Comparison of ENCODE assay signal across 9 mouse cellular contexts in genomic region chr1:165662426-165663192, GRCm38 (mm10). TPM values are rescaled to one million over a fixed set of nuclear protein-coding genes. Genes with fewer than 3 reads are reported as not detected.
DNase-seq lines count a peak whose midpoint lies in the region; ATAC-seq and TF ChIP-seq lines count a peak whose summit lies in the region.
"Had no signal": no experiment of that assay in that cellular context is flagged by ENCODE, and none has a peak within 500 bp of the region (broad histone marks: within the 10 kb centered on the region; RNA-seq: fewer than 3 reads in every experiment).

No protein-coding gene starts in this region.

- H3K27me3 ChIP-seq in hindbrain, embryonic 10.5 days (ENCODE audit: insufficient read depth, poor library complexity, severe bottlenecking): no peaks in the 10 kb centered on the region
- H3K27me3 ChIP-seq in hindbrain, embryonic 12.5 days: no peaks in the 10 kb centered on the region
- H3K27me3 ChIP-seq in forebrain, embryonic 15.5 days: no peaks in the 10 kb centered on the region
- H3K27me3 ChIP-seq in limb, embryonic 12.5 days: no peaks in the 10 kb centered on the region
- H3K27me3 ChIP-seq in liver, postnatal 0 days (ENCODE audit: insufficient read depth, low read length): no peaks in the 10 kb centered on the region

- DNase-seq in hindbrain, embryonic 10.5 days (ENCODE audit: low spot score): no peak
- DNase-seq in liver, postnatal 0 days: no peak
- no peak for DNase-seq in natural killer cell, adult 2 months (ENCODE audit: low spot score in 2 of 2)
- DNase-seq in lung, postnatal 10 days: no peak

- no peak for TF ChIP-seq POLR2A in bone marrow, adult 2 months (IDR thresholded peaks at IDR 0.05; ENCODE audit: borderline replicate concordance, control insufficient read depth, low read depth, low read length)

- H3K4me2 ChIP-seq in hindbrain, embryonic 12.5 days (replicated peaks): no peak overlapping the region
- H3K4me2 ChIP-seq in forebrain, embryonic 15.5 days (replicated peaks): no peak overlapping the region
- no peak overlapping the region for H3K4me2 ChIP-seq in limb, embryonic 12.5 days
- H3K4me2 ChIP-seq in liver, postnatal 0 days (ENCODE audit: low read depth, low read length): no peak overlapping the region

- H3K9ac ChIP-seq in hindbrain, embryonic 12.5 days: no peak overlapping the region
- H3K9ac ChIP-seq in forebrain, embryonic 15.5 days (replicated peaks): no peak overlapping the region
- peak overlapping the region; percentile 31; the same call in 1 of the 2 replicates for H3K9ac ChIP-seq in limb, embryonic 12.5 days (replicated peaks)
- no peak overlapping the region for H3K9ac ChIP-seq in liver, postnatal 0 days (replicated peaks)

- no peak for TF ChIP-seq CTCF in bone marrow, adult 2 months (IDR thresholded peaks at IDR 0.05; ENCODE audit: control insufficient read depth, insufficient read depth, low read length)
- TF ChIP-seq CTCF in liver, postnatal 0 days (IDR thresholded peaks at IDR 0.05; ENCODE audit: low read depth): no peak

- no peak overlapping the region for H3K4me3 ChIP-seq in hindbrain, embryonic 10.5 days
- no peak overlapping the region for H3K4me3 ChIP-seq in hindbrain, embryonic 12.5 days
- no peak overlapping the region for H3K4me3 ChIP-seq in bone marrow, adult 2 months (replicated peaks; ENCODE audit: control insufficient read depth, low read depth, low read length)
- no peak overlapping the region for H3K4me3 ChIP-seq in forebrain, embryonic 15.5 days
- no peak overlapping the region for H3K4me3 ChIP-seq in limb, embryonic 12.5 days (replicated peaks)
- no peak overlapping the region for H3K4me3 ChIP-seq in liver, postnatal 0 days (ENCODE audit: low read depth, low read length)

- TF ChIP-seq EP300 in liver, postnatal 0 days (IDR thresholded peaks at IDR 0.05; ENCODE audit: low read depth): no peak

- WGBS in hindbrain, embryonic 10.5 days: 52% methylated on average over 15 of the region's 15 CpGs
- 37% methylated on average over 15 of the region's 15 CpGs for WGBS in hindbrain, embryonic 12.5 days
- 71% methylated on average over 15 of the region's 15 CpGs for WGBS in bone marrow, adult 2 months
- 35% methylated on average over 15 of the region's 15 CpGs for WGBS in forebrain, embryonic 15.5 days
- 59% methylated on average over 15 of the region's 15 CpGs for WGBS in limb, embryonic 12.5 days
- WGBS in liver, postnatal 0 days (ENCODE audit: insufficient replicate concordance): 64% methylated on average over 15 of the region's 15 CpGs

- H3K36me3 ChIP-seq in hindbrain, embryonic 10.5 days: no peaks in the 10 kb centered on the region
- no peaks in the 10 kb centered on the region for H3K36me3 ChIP-seq in hindbrain, embryonic 12.5 days
- no peaks in the 10 kb centered on the region for H3K36me3 ChIP-seq in forebrain, embryonic 15.5 days
- H3K36me3 ChIP-seq in limb, embryonic 12.5 days: 0 out of 2 replicates have a peak, but pooled peaks cover 3% of the 10 kb centered on the region
- H3K36me3 ChIP-seq in liver, postnatal 0 days (replicated peaks; ENCODE audit: insufficient read depth, low read length): peaks cover 17% of the 10 kb centered on the region

- H3K27ac ChIP-seq in hindbrain, embryonic 10.5 days: peak overlapping the region; percentile 78
- H3K27ac ChIP-seq in hindbrain, embryonic 12.5 days: no peak overlapping the region
- peak overlapping the region; percentile 64; the same call in 1 of the 2 replicates for H3K27ac ChIP-seq in bone marrow, adult 2 months (ENCODE audit: control insufficient read depth, insufficient read depth, low read depth, low read length, poor library complexity)
- H3K27ac ChIP-seq in forebrain, embryonic 15.5 days (replicated peaks): peak overlapping the region; percentile 36; the same call in 1 of the 2 replicates
- H3K27ac ChIP-seq in limb, embryonic 12.5 days: 0 out of 2 replicates have a peak overlapping the region, but pooled peaks have one; percentile 45
- H3K27ac ChIP-seq in liver, postnatal 0 days (ENCODE audit: low read depth): no peak overlapping the region

- H3K4me1 ChIP-seq in hindbrain, embryonic 10.5 days (replicated peaks): peaks cover 26% of the 10 kb centered on the region
- peaks cover 8% of the 10 kb centered on the region for H3K4me1 ChIP-seq in hindbrain, embryonic 12.5 days
- peaks cover 3% of the 10 kb centered on the region; the same call in 1 of the 2 replicates for H3K4me1 ChIP-seq in bone marrow, adult 2 months (ENCODE audit: control insufficient read depth, insufficient read depth, low read length)
- H3K4me1 ChIP-seq in forebrain, embryonic 15.5 days: peaks cover 6% of the 10 kb centered on the region; the same call in 1 of the 2 replicates
- peaks cover 15% of the 10 kb centered on the region for H3K4me1 ChIP-seq in limb, embryonic 12.5 days (replicated peaks)
- 0 out of 2 replicates have a peak, but pooled peaks cover 5% of the 10 kb centered on the region for H3K4me1 ChIP-seq in liver, postnatal 0 days (ENCODE audit: insufficient read depth)

- ATAC-seq in hindbrain, embryonic 12.5 days (ENCODE audit: low FRiP score): no peak
- no peak for ATAC-seq in forebrain, embryonic 15.5 days (replicated peaks)
- ATAC-seq in limb, embryonic 12.5 days (ENCODE audit: insufficient number of reproducible peaks, insufficient read depth, low FRiP score, low TSS enrichment, low read depth): no peak
- ATAC-seq in liver, postnatal 0 days: no peak

- H3K9me3 ChIP-seq in hindbrain, embryonic 10.5 days: no peaks in the 10 kb centered on the region
- no peaks in the 10 kb centered on the region for H3K9me3 ChIP-seq in hindbrain, embryonic 12.5 days (replicated peaks)
- no peaks in the 10 kb centered on the region for H3K9me3 ChIP-seq in forebrain, embryonic 15.5 days
- H3K9me3 ChIP-seq in limb, embryonic 12.5 days: no peaks in the 10 kb centered on the region
- no peaks in the 10 kb centered on the region for H3K9me3 ChIP-seq in liver, postnatal 0 days (ENCODE audit: low read length)
- H3K9me3 ChIP-seq: G1E had no signal

RNA-seq across cellular contexts. Expression of gene Mpzl1, which starts 28.3 kb away (rescaled TPM):
- polyA plus RNA-seq in hindbrain, embryonic 10.5 days (2016; fragmentation: Nextera tagmentation; extraction: Ambion mirVana): 119 and 136 TPM in 2 replicates
- polyA plus RNA-seq in hindbrain, embryonic 12.5 days (2016; fragmentation: Nextera tagmentation; extraction: Ambion mirVana): 140 and 148 TPM in 2 replicates
- polyA plus RNA-seq in bone marrow, adult 2 months (2011; ENCODE audit: insufficient read depth, insufficient read length, low replicate concordance, missing spikeins): 5.8 and 20.7 TPM in 2 replicates
- 144 and 146 TPM in 2 replicates for polyA plus RNA-seq in forebrain, embryonic 15.5 days (2015; fragmentation: Nextera tagmentation; extraction: Ambion mirVana)
- polyA plus RNA-seq in limb, embryonic 12.5 days (2016; fragmentation: Nextera tagmentation; extraction: Ambion mirVana): 172 and 173 TPM in 2 replicates
- polyA plus RNA-seq in liver, postnatal 0 days (2015; fragmentation: Nextera tagmentation; extraction: Ambion mirVana): 26.6 and 33.4 TPM in 2 replicates

RNA-seq across cellular contexts. Expression of gene Rcsd1, which starts 46.9 kb away (rescaled TPM):
- 11.2 and 11.4 TPM in 2 replicates for polyA plus RNA-seq in hindbrain, embryonic 10.5 days (2016; fragmentation: Nextera tagmentation; extraction: Ambion mirVana)
- 16.8 and 18.4 TPM in 2 replicates for polyA plus RNA-seq in hindbrain, embryonic 12.5 days (2016; fragmentation: Nextera tagmentation; extraction: Ambion mirVana)
- 51.6 and 119 TPM in 2 replicates for polyA plus RNA-seq in bone marrow, adult 2 months (2011; ENCODE audit: insufficient read depth, insufficient read length, low replicate concordance, missing spikeins)
- 7.0 and 8.0 TPM in 2 replicates for polyA plus RNA-seq in forebrain, embryonic 15.5 days (2015; fragmentation: Nextera tagmentation; extraction: Ambion mirVana)
- 10.8 and 13.4 TPM in 2 replicates for polyA plus RNA-seq in limb, embryonic 12.5 days (2016; fragmentation: Nextera tagmentation; extraction: Ambion mirVana)
- polyA plus RNA-seq in liver, postnatal 0 days (2015; fragmentation: Nextera tagmentation; extraction: Ambion mirVana): 14.6 and 15.0 TPM in 2 replicates

Comparison
In these comparisons a context has a peak if more than half of its experiments do, and no peak if none do; other contexts are left out.
1. H3K27ac ChIP-seq: peak in hindbrain, embryonic 10.5 days (single experiment), bone marrow, adult 2 months (single experiment), forebrain, embryonic 15.5 days (single experiment) and limb, embryonic 12.5 days (single experiment); none in hindbrain, embryonic 12.5 days (single experiment) and liver, postnatal 0 days (single experiment).